Mouse (Mus musculus): ENCODE measurements around the gene Gm21209.
"Not testable (repeated sequence)": the region's sequence is repeated elsewhere in the genome, so short reads cannot be mapped to it uniquely, and the experiment has no call there.

Gm21209 gene
- long read RNA-seq, experiment 1 = 0 reads
- long read RNA-seq, experiment 2 = 0 reads

- intact Hi-C loops (cut with DNase I) = not testable (repeated sequence)
These were observed at the start of gene Gm21209 for GRCm38 (mm10) chrY:49570856-49571255. TSS of gene Gm21209 (plus strand) at chrY:49571156.

All from adrenal gland (tissue).